ENCODE assay signal across 22 mouse cellular contexts in the genomic region with DNA sequence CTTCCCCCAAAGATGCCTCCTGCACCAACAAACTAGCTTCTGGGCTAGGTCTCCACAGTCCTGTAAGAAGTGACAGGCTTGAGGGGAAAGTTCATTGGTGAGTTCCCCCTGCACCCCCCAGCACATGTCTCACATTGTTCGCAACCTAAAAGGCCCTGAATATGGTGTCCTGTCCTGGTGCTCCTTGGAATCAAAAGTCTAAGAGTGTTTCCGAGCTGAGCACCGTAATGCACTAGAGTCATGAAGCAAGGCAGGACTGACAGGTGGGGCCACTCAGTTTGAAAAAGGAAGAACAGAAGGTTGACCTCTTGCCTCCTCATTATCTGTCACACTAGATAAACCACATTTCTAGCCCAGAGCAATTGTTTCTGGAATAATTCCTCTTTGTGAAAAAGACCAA.
"Had no signal": no experiment of that assay in that cellular context is flagged by ENCODE, and none has a peak within 500 bp of the region (broad histone marks: within the 10 kb centered on the region; RNA-seq: fewer than 3 reads in every experiment).

No protein-coding gene starts in this region.

- H3K27ac ChIP-seq: gastrocnemius, adult 2 months; heart, adult 2 months; hindbrain, embryonic 10.5 days; hindbrain, embryonic 12.5 days; hindbrain, embryonic 14.5 days; intestine, embryonic 15.5 days; limb, embryonic 13.5 days; limb, embryonic 15.5 days; liver, embryonic 12.5 days; liver, embryonic 14.5 days had no signal

- DNase-seq: gastrocnemius, adult 2 months; gastrocnemius, postnatal 10 days; gastrocnemius, postnatal 25 days; heart, adult 2 months; heart, postnatal 10 days; heart, postnatal 4 days; layer of hippocampus, adult 9-11 months; layer of hippocampus, postnatal 36 days; left cerebral cortex, postnatal 4 days had no signal

- H3K4me3 ChIP-seq: gastrocnemius, adult 2 months; heart, adult 2 months; heart, embryonic 12.5 days; hindbrain, embryonic 10.5 days; hindbrain, embryonic 12.5 days; intestine, embryonic 15.5 days; limb, embryonic 13.5 days; limb, embryonic 15.5 days; liver, embryonic 12.5 days had no signal

- ATAC-seq: forebrain, embryonic 16.5 days; hindbrain, embryonic 16.5 days; inflammation-experienced regulatory T-cells, adult 6 months; intestine, embryonic 15.5 days; intestine, postnatal 0 days; liver, embryonic 12.5 days had no signal

- H3K4me1 ChIP-seq: heart, embryonic 12.5 days; hindbrain, embryonic 10.5 days; hindbrain, embryonic 12.5 days; intestine, embryonic 15.5 days; limb, embryonic 13.5 days; limb, embryonic 15.5 days; liver, embryonic 12.5 days had no signal

- H3K9ac ChIP-seq: heart, embryonic 12.5 days; hindbrain, embryonic 12.5 days; hindbrain, embryonic 14.5 days; intestine, embryonic 15.5 days; limb, embryonic 13.5 days; limb, embryonic 15.5 days; liver, embryonic 12.5 days; liver, embryonic 14.5 days had no signal

- H3K9me3 ChIP-seq: heart, embryonic 12.5 days; hindbrain, embryonic 10.5 days; hindbrain, embryonic 12.5 days; intestine, embryonic 15.5 days; limb, embryonic 13.5 days; limb, embryonic 15.5 days; liver, embryonic 12.5 days had no signal

- H3K4me2 ChIP-seq: heart, embryonic 12.5 days; hindbrain, embryonic 12.5 days; hindbrain, embryonic 14.5 days; intestine, embryonic 15.5 days; limb, embryonic 13.5 days; limb, embryonic 15.5 days; liver, embryonic 12.5 days had no signal

- H3K36me3 ChIP-seq: heart, embryonic 12.5 days; hindbrain, embryonic 10.5 days; hindbrain, embryonic 12.5 days; intestine, embryonic 15.5 days; limb, embryonic 13.5 days; limb, embryonic 15.5 days; liver, embryonic 12.5 days had no signal

- H3K27me3 ChIP-seq: heart, embryonic 12.5 days; hindbrain, embryonic 12.5 days; intestine, embryonic 15.5 days; limb, embryonic 13.5 days; limb, embryonic 15.5 days; liver, embryonic 12.5 days had no signal
